Mouse (Mus musculus): ENCODE results near the gene Slf2.

GRCm38 (mm10) chr19:45030111-45030510 lies 99.2 kb downstream of the Slf2 start:
- peak; percentile 98 for TF ChIP-seq CTCF (IDR thresholded peaks at IDR 0.05; ENCODE audit: low read depth, low read length)
- TF ChIP-seq POLR2A (IDR thresholded peaks at IDR 0.05; ENCODE audit: borderline replicate concordance, low read depth, low read length): no peak
